Mouse (Mus musculus) urinary bladder, postnatal 10 days (tissue): ENCODE data around the gene Hunk.

ENCODE experiments used
- DNase-seq: peaks from one replicate; pipeline ENCODE4 v3.0.0; 2022; ENCODE audit warnings: low spot score

The Hunk gene

GRCm38 (mm10) chr16:90394761-90395160, 8.9 kb downstream of the Hunk start:
- DNase-seq = no peak

GRCm38 (mm10) chr16:90395996-90396556, 10.3 kb downstream of the Hunk start:
- DNase-seq = no peak

GRCm38 (mm10) chr16:90396882-90397281, 11.1 kb downstream of the Hunk start:
- DNase-seq = no peak

GRCm38 (mm10) chr16:90400314-90400713, 14.5 kb downstream of the Hunk start:
- DNase-seq = no peak

GRCm38 (mm10) chr16:90400906-90401666, 15.3 kb downstream of the Hunk start:
- DNase-seq = no peak

GRCm38 (mm10) chr16:90402292-90402691, 16.5 kb downstream of the Hunk start:
- DNase-seq = no peak

GRCm38 (mm10) chr16:90405195-90405594, 19.4 kb downstream of the Hunk start:
- no peak for DNase-seq

GRCm38 (mm10) chr16:90405599-90405998, 19.8 kb downstream of the Hunk start:
- DNase-seq = no peak

- DNase-seq = no peak
Observed at GRCm38 (mm10) chr16:90407541-90408289, 21.9 kb downstream of the Hunk start.

- DNase-seq = no peak
Observed at GRCm38 (mm10) chr16:90412096-90413082, 26.6 kb downstream of the Hunk start.

GRCm38 (mm10) chr16:90416621-90417020, 30.8 kb downstream of the Hunk start:
- no peak for DNase-seq

GRCm38 (mm10) chr16:90418661-90419060, 32.8 kb downstream of the Hunk start:
- no peak for DNase-seq

- DNase-seq = no peak
Observed at GRCm38 (mm10) chr16:90421145-90421544, 35.3 kb downstream of the Hunk start.

- no peak for DNase-seq
Observed at GRCm38 (mm10) chr16:90421551-90421950, 35.7 kb downstream of the Hunk start.

- DNase-seq = no peak
Observed at GRCm38 (mm10) chr16:90422108-90422529, 36.3 kb downstream of the Hunk start.

- DNase-seq = no peak
Observed at GRCm38 (mm10) chr16:90423898-90424297, 38.1 kb downstream of the Hunk start.

GRCm38 (mm10) chr16:90424391-90424790, 38.6 kb downstream of the Hunk start:
- DNase-seq = no peak

- DNase-seq = no peak
Observed at GRCm38 (mm10) chr16:90426234-90426633, 40.4 kb downstream of the Hunk start.

- no peak for DNase-seq
Observed at GRCm38 (mm10) chr16:90427838-90428630, 42.2 kb downstream of the Hunk start.

GRCm38 (mm10) chr16:90433551-90433950, 47.7 kb downstream of the Hunk start:
- no peak for DNase-seq

GRCm38 (mm10) chr16:90435231-90435630, 49.4 kb downstream of the Hunk start:
- no peak for DNase-seq
